9 mouse cellular contexts compared by ENCODE assay signal in genomic region chr2:127375759-127376341, GRCm38 (mm10). TPM values are rescaled to one million over a fixed set of nuclear protein-coding genes. Genes with fewer than 3 reads are reported as not detected.
DNase-seq lines count a peak whose midpoint lies in the region; ATAC-seq and TF ChIP-seq lines count a peak whose summit lies in the region.
"Had no signal": no experiment of that assay in that cellular context is flagged by ENCODE, and none has a peak within 500 bp of the region (broad histone marks: within the 10 kb centered on the region; RNA-seq: fewer than 3 reads in every experiment).

No protein-coding gene starts in this region.

- H3K27me3 ChIP-seq in embryonic facial prominence, embryonic 11.5 days (ENCODE audit: control insufficient read depth, insufficient read depth, low read length): no peaks in the 10 kb centered on the region
- H3K27me3 ChIP-seq: hindbrain, embryonic 15.5 days had no signal

- no peaks in the 10 kb centered on the region; the same call in 1 of the 2 replicates for H3K4me1 ChIP-seq in embryonic facial prominence, embryonic 11.5 days (ENCODE audit: control insufficient read depth, insufficient read depth, low read length)

- no peak overlapping the region for H3K27ac ChIP-seq in layer of hippocampus, adult 2 months
- H3K27ac ChIP-seq in embryonic facial prominence, embryonic 11.5 days (replicated peaks; ENCODE audit: low read depth, low read length): no peak overlapping the region
- H3K27ac ChIP-seq: hindbrain, embryonic 15.5 days had no signal

- H3K36me3 ChIP-seq in embryonic facial prominence, embryonic 11.5 days (replicated peaks; ENCODE audit: control insufficient read depth, insufficient read depth, low read depth, low read length): no peaks in the 10 kb centered on the region
- H3K36me3 ChIP-seq: hindbrain, embryonic 15.5 days had no signal

- no peak for ATAC-seq in embryonic facial prominence, embryonic 11.5 days (replicated peaks; ENCODE audit: insufficient number of reproducible peaks, low FRiP score, low TSS enrichment, low read depth)

- WGBS in embryonic facial prominence, embryonic 11.5 days: 60% methylated on average over 7 of the region's 7 CpGs

- no peak overlapping the region for H3K9ac ChIP-seq in embryonic facial prominence, embryonic 11.5 days (replicated peaks; ENCODE audit: low read length)
- H3K9ac ChIP-seq: hindbrain, embryonic 15.5 days had no signal

- no peak overlapping the region for H3K4me2 ChIP-seq in embryonic facial prominence, embryonic 11.5 days (ENCODE audit: low read depth, low read length)
- H3K4me2 ChIP-seq: hindbrain, embryonic 15.5 days had no signal

- H3K9me3 ChIP-seq in embryonic facial prominence, embryonic 11.5 days (replicated peaks; ENCODE audit: control insufficient read depth, low read length): no peaks in the 10 kb centered on the region
- H3K9me3 ChIP-seq: hindbrain, embryonic 15.5 days had no signal

- H3K4me3 ChIP-seq in layer of hippocampus, adult 2 months: no peak overlapping the region
- H3K4me3 ChIP-seq in embryonic facial prominence, embryonic 11.5 days (ENCODE audit: low read depth, low read length): no peak overlapping the region
- H3K4me3 ChIP-seq: hindbrain, embryonic 15.5 days had no signal

- TF ChIP-seq CTCF in layer of hippocampus, adult 2 months (conservative IDR thresholded peaks at IDR 0.05): peak; percentile 60

- DNase-seq in layer of hippocampus, adult 2 months (ENCODE audit: low spot score in 2 of 2): no peak
- DNase-seq in layer of hippocampus, adult 8-10 months (ENCODE audit: low spot score in 2 of 2): no peak
- peak; percentile 32 for DNase-seq in Muller cell, postnatal 12 days (ENCODE audit: inconsistent ontology term)
- peak; percentile 24 for DNase-seq in embryonic facial prominence, embryonic 11.5 days (ENCODE audit: low spot score)
- peak; percentile 74 for DNase-seq in retina, postnatal 1 day
- no peak for DNase-seq in gastrocnemius, postnatal 4 days (ENCODE audit: low spot score in 2 of 2)
- DNase-seq in left cerebral cortex, adult 8-10 months (ENCODE audit: low spot score in 2 of 2): no peak

RNA-seq across cellular contexts. Expression of gene Adra2b, which starts 12.8 kb away (rescaled TPM):
- total RNA-seq in layer of hippocampus, adult 2 months (2021): under 1 TPM in 1 of 2 experiments, not detected in 1; 0.26 TPM
- total RNA-seq in layer of hippocampus, adult 8-10 months (2022): under 1 TPM in 3 of 4 experiments, not detected in 1; 0.09 to 0.41 (median 0.12) TPM
- polyA plus RNA-seq in embryonic facial prominence, embryonic 11.5 days (2014; fragmentation: Nextera tagmentation; extraction: Ambion mirVana): 1.9 TPM in 2 replicates
- 1 to 10 TPM in 1 of 2 experiments, under 1 TPM in 1; 0.96 to 1.2 TPM for total RNA-seq in gastrocnemius, postnatal 4 days (2021)
- total RNA-seq in left cerebral cortex, adult 8-10 months (2022): 1 to 10 TPM in 2 of 4 experiments, under 1 TPM in 2; 0.96 to 1.2 (median 1.0) TPM

RNA-seq across cellular contexts. Expression of gene Astl, which starts 37.4 kb away (rescaled TPM):
- not detected for total RNA-seq in layer of hippocampus, adult 2 months (2021)
- total RNA-seq in layer of hippocampus, adult 8-10 months (2022): not detected
- 0.10 and 0.11 TPM in 2 replicates for polyA plus RNA-seq in embryonic facial prominence, embryonic 11.5 days (2014; fragmentation: Nextera tagmentation; extraction: Ambion mirVana)
- total RNA-seq in gastrocnemius, postnatal 4 days (2021): under 1 TPM; 0.12 to 0.31 TPM
- total RNA-seq in left cerebral cortex, adult 8-10 months (2022): not detected
- polyA plus RNA-seq: hindbrain, embryonic 15.5 days; neural tube, embryonic 14.5 days had no signal

RNA-seq across cellular contexts. Expression of gene Dusp2, which starts 39.9 kb away (rescaled TPM):
- total RNA-seq in layer of hippocampus, adult 2 months (2021): 1 to 10 TPM; 1.6 to 2.0 TPM
- 1 to 10 TPM in 3 of 4 experiments, under 1 TPM in 1; 0.99 to 1.6 (median 1.2) TPM for total RNA-seq in layer of hippocampus, adult 8-10 months (2022)
- polyA plus RNA-seq in embryonic facial prominence, embryonic 11.5 days (2014; fragmentation: Nextera tagmentation; extraction: Ambion mirVana): 4.2 and 4.4 TPM in 2 replicates
- 1 to 10 TPM; 3.2 to 3.6 TPM for total RNA-seq in gastrocnemius, postnatal 4 days (2021)
- total RNA-seq in left cerebral cortex, adult 8-10 months (2022): 1 to 10 TPM; 2.4 to 3.3 (median 2.5) TPM

RNA-seq across cellular contexts. Expression of gene Gpat2, which starts 49.1 kb away (rescaled TPM):
- total RNA-seq in layer of hippocampus, adult 2 months (2021): under 1 TPM; 0.12 to 0.31 TPM
- under 1 TPM in 2 of 4 experiments, not detected in 2; 0.13 to 0.27 TPM for total RNA-seq in layer of hippocampus, adult 8-10 months (2022)
- 0.31 TPM in 1 of 2 replicates, not detected in the other for polyA plus RNA-seq in embryonic facial prominence, embryonic 11.5 days (2014; fragmentation: Nextera tagmentation; extraction: Ambion mirVana)
- under 1 TPM; 0.10 to 0.17 TPM for total RNA-seq in gastrocnemius, postnatal 4 days (2021)
- under 1 TPM; 0.27 to 0.63 (median 0.39) TPM for total RNA-seq in left cerebral cortex, adult 8-10 months (2022)

Comparison
In these comparisons a context has a peak if more than half of its experiments do, and no peak if none do; other contexts are left out.
1. DNase-seq: peak in Muller cell, postnatal 12 days (single experiment), embryonic facial prominence, embryonic 11.5 days (single experiment) and retina, postnatal 1 day (single experiment); none in layer of hippocampus, adult 2 months (0 of 2), layer of hippocampus, adult 8-10 months (0 of 2), gastrocnemius, postnatal 4 days (0 of 2) and left cerebral cortex, adult 8-10 months (0 of 2).